Mouse (Mus musculus): ENCODE measurements at regions not wholly inside any gene's neighbourhood (a gene's known extent, or its start where the extent isn't known, plus 50 kb on each side); places are given as distances from the start of the nearest gene placed in this dataset.

DNA sequence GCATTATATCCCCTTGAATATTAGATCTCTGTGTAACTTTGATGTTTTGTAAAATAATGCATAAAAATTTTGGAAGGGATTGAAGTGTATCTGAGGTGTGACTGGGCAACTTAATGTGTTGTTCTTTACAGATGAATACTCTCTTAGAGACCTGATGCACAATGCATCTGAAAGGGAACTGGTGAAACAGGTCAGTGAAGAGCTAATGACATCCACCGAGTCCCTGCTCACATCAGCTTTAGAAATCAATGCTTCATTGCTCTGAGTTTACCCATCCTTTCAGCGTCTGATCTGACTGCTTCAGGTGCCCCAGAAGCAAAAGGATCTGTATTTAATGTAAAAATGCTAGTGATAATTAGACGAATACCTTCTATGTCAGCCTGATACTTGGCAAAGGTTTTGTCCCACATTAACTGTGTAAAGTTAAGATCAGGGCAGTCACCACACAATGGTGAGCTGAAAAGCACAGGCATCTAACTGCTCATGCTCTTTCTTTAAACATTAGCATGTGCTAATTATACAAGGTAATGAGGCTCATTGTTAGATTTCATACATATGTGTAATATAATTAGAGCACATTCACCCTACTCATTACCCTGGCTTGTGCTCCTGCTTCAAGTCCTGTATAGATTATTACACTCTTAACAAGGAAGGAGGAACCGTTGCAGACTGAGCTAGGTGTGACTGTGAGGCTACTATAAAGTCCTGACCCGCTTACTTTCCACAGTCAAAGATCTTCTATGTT, 204.6 kb upstream of the Tlr4 start:
- DNase-seq (ENCODE audit: low spot score): no peak

DNA sequence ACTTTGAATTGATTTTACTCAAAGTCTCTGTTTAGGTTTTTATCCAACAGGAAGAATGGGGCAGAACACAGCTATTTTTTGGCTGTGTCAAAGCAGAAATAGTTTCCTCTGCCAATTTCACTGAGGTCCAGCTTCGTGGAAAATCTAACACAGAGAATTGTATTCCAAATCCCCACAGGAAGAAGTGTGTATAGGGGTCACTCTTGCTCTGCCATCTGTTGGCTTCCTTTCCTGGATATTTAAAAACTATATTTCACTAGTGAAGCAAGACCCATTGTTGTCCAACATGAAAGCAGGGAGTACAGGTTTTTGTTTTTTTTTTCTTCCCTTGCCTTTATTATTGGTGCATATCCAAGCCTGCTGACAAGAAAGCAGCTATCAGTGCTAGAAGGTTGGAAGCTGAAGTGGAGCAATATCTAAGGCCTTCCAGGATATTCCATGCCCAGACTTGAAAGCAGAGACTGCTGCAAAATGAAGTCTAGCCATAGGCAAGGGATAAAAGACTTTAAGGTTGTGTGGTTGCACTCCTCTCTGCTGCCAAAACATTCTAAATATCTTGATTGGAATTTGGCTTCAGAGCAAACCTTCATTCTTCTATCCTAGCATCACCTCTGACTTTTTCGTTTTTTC, 208.5 kb upstream of the Tlr4 start:
- DNase-seq (ENCODE audit: low spot score): no peak

DNA sequence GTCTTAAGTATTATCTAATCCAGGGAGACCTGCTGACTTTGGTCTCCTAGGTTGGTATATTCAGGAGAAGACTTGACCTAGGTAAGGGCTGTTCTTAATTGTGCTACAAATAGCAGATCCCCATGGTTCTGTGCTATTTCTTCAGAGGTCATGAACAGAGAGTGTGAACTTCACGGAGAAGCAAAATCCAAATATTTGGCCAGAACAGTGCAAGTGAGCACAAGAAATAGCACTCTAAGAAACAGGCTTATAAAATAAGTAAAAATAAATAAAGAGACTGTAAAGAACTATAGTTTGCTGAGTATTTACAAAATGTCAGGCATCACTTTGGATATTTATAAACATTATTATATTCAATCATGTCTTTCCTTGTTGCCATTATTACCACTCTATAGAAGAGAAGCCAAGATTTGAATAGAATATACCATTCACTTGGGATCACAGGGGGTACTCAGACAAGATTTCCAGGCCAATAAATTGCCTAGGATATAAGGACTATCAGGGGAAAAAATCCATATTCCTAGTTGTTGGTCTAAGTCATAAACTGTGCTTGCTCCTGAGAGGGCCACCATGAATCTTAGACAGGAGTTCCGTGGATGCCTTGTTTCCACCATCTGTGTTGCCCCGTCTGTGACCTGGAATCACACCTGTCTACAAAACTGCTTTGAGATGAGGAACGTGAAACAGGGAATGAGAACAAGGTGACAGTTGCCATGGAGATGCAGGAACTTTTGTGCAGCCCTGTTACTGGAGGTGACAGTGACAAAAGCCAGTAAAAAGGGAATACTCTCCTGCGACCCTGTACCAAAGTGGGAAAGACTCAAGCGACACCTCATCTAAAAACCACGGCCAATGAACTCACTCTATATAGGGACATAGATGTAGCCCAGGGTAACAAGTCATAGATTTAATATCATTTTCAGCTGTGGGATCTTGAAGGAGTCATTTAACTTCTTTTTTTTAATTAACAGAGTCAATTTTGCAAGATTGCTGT, 209.3 kb upstream of the Tlr4 start:
- no peak for DNase-seq (ENCODE audit: low spot score)

DNA sequence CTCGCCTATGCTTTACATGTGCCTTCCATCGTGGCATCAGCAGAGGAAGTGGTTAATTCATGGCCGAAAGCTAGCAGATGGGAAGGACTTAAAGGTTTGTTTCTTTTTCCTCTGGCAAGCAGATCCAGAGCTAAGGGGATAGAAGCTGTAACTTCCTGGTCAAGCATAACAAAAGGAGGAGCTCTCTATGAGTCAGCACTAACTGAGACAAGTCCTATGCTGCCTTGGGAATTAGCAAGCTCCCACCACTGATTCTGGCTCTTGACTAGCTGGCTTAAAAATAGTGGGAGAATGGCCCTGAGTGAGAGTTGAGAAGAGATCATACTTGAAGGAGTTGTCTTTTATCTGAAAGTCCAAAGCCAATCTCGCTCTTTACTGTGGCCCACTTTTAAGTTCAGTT, 210.3 kb upstream of the Tlr4 start:
- DNase-seq (ENCODE audit: low spot score): no peak

DNA sequence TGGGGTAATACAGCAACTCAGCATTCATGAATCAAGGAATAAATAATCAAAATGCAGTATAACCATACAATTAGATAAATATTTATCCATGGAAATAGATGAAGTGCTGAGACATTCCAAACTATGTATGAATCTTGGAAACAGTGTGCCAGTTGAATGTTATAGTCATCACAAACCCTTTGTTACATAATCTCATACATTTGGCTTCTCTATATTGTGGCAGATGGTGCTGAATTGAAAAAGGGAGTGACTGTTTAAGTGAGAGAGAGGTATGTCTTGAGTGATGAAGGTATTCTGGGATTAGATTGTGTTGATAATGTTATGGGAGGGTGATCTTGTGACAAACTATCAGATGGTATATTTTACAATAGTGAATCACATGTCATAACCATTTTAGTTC, 200.4 kb upstream of the Astn2 start:
- DNase-seq (ENCODE audit: low spot score): no peak

DNA sequence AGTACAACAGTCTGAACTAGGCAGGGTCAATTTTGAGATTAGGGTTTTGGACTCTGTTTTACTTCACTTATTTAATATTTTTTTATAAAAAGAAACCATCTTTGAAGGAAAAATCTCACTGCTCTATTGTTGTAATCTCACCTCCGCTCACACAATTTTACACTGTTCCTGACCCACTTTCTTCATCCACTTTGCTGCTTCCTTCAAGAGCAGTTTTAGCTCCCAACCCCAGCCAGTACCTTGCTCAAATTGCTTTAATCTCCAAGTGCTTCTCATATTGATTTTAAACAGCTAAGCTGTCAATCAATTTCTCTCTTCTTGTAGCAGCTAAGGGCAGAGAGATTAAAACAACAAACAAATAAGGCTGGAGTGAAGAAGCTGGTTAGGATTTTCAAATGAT, 194.3 kb upstream of the Astn2 start:
- no peak for DNase-seq (ENCODE audit: low spot score)

DNA sequence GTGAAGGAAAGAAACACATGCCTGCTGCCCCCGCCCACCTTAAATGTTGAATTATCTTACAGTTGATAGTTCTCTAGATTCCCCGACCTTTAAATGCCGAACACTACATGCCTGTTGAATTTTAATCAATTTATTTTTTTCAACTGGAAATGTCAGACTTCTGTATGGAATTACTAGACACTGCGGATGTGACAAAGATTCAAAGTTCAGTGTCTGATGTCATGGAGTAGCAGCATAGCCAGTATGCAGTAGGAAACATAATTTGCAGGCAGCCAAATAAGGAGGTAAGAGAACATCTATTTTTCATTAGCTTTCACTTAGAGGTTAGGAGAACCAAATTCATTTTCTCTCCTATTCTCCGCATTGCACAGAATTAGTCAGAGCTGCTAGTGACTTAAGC, 182.2 kb upstream of the Astn2 start:
- no peak for DNase-seq (ENCODE audit: low spot score)

DNA sequence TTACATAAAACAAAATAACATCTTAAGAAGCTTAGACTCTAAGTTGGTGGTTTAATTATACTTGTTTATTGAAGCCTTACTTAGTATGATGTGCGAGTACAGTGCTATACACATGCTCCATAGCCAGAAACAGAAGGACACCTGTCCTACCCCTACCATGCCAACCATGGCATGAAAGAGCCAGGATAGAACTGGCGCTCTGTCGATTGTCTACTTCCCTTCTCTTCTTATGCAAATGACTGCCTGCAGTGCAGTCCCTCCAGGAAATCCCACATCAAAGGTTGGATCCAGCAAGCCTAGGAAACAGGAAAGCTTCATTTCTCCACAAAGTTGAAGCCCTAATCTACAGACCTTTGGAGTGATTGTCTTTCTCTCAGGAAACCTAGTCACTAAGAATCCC, 181.8 kb upstream of the Astn2 start:
- no peak for DNase-seq (ENCODE audit: low spot score)

DNA sequence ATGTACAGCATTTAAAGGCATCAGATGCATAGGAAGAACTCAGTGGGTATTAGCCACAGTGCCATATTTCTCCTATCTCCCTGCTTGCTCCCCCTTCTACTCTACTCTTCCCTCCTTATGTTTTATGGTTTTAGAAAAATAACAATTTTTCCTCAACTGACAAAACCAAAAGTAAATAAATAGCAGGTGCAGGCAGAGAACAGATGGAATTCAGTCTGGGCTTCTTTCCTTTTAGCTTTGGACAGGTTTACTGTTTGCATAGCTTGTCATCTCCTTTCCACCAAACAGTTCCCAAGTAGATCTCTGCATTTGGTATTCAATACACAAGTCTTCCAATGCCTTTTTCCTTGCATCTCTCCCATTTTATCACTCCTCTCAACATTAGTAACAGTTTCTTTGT, 152.5 kb upstream of the Astn2 start:
- no peak for DNase-seq (ENCODE audit: low spot score)

DNA sequence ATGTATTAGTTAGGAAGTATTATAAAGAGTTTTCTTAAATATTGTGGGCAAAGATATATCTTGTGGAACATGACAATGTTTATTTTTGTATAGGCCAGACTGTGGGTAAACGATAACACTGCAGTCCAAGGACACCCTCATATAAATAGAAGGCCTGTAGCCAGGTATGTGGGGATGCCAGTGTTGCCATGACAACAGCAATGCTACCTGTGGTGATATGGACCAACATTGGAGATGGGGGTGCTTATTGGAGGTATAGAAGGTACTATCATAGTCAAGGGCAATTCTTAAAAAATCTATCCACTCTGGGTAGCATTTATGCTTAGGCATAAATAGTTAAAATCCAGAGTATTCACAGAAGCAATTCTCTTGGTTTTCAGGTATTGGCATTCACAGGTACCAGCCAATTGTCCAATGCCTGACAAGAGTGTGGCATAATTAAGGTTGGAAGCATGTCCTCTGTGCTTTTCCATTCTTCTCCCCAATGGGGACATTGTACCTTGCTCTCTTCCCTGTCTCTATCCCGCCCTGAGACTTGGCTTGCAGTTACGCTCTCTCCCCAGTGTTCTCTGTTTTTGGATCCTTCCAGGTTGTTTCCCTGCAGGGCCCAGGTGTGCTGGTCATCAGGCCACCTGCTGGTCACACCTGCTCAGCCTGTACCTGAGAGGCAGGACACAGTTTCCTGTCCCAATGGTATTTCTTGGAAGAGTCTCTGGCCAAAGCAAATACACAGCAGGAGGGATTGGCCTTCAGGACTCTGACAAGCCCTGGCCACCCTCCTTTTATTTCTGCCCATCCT, 146.1 kb upstream of the Astn2 start:
- DNase-seq (ENCODE audit: low spot score): no peak

DNA sequence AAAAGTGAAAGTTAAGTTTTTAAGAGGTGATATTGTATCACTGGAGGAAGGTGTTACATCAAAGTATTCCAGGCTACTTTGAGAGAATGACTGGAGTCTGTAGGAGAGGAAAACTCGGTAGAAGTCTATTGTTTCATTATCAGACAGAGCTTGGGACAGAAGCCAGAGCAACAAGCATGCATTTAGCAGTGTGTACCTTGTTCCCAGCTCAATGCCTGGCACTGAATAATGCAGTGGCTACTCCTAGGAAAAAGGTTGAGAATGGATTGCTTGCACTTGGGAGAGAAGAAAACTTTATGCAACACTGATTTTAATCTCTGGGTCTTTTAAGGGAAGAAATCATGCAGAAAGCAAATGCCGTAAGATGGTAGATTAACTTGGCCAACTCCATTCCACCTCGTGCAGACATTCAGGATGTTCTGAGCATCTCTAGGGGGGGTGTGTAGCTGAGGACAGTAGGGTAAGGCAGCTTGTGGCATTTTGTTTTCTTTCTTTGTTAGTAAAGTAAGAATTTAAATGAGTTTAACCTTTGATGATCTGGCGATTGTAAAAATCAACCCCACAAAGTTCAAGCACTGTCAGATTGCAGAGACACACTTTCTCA, 138.5 kb upstream of the Astn2 start:
- DNase-seq (ENCODE audit: low spot score): no peak

DNA sequence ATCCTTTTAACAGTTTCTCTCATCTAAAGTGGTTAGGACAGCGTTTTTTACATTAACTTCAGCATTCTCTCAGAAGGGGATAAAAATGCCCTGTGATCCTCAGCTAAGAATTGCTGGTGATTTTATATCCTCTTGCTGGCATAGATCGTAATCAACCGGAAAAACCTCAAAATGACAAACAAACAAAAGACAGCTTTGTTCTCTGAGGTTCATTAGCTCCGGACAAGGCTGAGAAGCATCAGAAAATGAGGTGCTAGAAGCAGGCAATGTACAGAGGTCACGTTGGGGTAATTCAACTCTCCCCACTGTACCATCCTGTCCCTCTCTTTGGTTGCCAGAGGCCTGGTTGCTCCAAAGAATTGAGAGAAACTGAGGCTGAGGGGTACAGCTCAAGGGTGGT, 120.0 kb upstream of the Astn2 start:
- peak; percentile 69 for DNase-seq (ENCODE audit: low spot score)

DNA sequence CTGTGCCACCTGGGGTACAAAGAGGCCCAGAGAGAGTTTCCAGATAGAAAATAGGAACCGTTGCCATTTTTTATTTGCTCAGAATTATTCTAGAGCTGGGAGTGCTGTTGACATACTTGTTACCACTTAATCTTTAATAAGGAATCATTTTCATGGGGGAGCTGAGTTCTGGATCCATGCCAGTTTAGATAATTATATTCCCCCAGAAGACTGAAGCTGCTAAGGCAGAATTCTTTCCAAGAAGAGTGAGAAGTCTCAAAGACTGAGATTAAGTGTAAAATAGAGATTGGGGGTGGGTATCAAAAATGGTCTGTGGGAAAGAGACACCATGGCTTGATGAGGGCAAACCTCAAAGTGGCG, 119.5 kb upstream of the Astn2 start:
- DNase-seq (ENCODE audit: low spot score): no peak

DNA sequence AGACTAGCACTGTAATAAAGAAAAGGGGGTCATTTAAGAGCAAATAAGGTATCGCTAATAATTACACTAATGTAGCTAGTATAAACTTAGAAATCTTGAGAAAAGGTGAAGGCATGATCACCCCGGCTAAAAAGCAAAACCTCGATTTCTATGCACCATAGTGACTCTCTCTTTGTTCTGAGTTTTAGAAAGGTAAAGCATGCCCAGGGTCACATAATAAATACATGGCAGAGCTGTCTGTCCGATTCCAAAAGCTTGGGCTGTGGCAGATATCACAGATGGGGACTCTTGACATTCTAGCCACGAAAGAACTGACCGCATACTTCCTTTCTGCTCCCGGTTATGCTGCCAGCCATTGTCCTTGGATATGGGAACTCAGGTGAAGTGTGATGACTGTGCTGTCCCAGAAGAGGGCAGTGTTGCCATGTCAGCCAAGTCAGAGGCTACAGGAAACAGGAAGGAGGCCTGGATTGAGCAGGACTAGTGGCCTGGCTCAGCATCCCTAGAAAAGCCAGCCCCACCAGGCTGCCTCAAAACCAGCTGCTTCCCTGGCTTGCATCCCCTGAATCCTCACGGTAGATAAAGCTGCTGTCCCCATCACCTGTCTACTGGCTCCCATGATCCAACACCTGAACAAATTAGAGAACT, 119.0 kb upstream of the Astn2 start:
- peak; percentile 79 for DNase-seq (ENCODE audit: low spot score)

DNA sequence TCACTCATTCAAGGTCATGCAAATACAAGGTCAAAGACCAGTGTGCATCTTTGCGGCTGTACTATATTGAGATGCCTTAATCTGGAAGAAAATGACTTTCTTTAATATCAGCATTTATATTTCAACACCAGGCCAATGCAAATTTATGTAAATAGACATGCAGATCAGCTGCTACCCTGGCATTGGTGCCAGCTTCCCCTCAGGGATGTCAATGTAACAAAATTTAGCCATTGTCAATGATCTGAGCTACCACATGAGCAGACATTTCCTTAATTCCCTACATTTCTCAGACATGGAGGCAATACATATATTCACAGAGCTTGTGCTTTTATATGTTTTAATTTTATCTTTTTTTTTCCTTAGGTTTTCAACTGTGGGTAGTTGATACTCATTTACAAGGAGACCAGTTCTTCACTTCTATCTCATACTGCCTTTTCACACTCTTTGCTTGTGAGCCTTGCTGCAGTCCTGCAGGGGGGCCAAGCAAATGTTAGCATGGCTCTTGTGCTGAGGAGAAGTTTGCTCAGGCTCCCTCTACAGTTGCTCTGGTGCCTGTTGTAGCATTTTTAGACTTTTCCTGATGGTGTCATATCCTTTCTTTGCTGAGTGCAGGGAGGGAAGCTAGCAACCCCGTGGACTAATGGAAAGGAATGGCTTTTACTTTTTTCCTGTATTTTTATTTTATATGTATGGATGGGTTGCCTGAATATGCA, 117.8 kb upstream of the Astn2 start:
- DNase-seq (ENCODE audit: low spot score): no peak

DNA sequence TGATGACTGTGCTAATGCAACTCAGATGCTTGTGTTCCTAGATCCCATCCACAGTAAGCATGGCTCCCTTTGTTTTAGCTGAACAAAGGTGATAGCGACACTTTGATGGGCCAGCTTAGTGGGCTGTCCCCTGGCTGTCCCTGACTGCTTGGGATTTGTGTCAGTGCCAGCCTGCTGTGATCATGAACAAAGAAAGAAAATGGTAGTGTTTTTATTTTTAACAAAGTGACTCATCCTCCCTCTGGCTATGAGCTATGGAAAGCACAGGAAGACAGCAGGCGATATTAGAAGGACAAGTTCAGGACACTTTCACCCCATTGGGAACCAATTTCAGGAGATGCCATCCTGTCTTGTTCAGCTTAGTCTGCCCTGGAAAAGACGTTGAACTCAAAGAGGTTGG, 116.4 kb upstream of the Astn2 start:
- no peak for DNase-seq (ENCODE audit: low spot score)

DNA sequence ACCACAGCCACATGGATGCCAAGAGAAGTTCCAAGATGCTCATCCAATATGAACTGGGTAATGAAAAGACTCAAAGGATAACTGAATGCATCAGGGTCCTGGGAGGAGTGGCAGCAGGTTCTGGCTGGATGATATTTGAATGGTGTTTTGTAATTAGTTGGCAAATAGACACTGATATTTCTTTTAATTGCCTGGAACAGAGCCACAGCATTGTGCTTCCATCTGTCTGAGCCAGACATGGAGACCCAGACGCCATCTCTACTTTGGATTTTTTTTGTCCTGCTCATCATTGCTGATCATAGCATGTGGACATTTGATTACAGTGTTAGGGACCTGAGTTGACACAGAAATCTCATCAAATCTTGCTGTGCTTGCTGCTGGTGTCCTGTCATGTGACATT, 111.4 kb upstream of the Astn2 start:
- DNase-seq (ENCODE audit: low spot score): no peak

DNA sequence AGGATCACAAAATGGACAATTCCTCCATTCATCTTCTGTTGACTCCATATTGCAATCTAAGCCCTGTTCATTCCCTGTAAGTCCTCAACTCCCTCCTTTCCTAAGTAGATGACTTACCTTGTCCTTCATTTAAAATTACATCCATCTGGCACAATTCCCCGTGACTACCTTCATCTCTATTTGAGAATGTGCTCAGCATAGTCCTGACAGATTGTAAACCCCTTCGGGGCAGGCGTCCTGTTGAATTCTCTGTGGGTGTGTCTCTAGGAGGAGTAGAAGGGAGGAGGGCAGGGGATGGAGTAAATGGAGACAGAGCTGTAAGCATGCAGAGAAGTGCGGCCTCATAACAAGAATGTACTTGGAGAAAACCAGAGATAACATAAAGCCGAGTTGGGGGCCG, 79.1 kb upstream of the Astn2 start:
- no peak for DNase-seq (ENCODE audit: low spot score)

DNA sequence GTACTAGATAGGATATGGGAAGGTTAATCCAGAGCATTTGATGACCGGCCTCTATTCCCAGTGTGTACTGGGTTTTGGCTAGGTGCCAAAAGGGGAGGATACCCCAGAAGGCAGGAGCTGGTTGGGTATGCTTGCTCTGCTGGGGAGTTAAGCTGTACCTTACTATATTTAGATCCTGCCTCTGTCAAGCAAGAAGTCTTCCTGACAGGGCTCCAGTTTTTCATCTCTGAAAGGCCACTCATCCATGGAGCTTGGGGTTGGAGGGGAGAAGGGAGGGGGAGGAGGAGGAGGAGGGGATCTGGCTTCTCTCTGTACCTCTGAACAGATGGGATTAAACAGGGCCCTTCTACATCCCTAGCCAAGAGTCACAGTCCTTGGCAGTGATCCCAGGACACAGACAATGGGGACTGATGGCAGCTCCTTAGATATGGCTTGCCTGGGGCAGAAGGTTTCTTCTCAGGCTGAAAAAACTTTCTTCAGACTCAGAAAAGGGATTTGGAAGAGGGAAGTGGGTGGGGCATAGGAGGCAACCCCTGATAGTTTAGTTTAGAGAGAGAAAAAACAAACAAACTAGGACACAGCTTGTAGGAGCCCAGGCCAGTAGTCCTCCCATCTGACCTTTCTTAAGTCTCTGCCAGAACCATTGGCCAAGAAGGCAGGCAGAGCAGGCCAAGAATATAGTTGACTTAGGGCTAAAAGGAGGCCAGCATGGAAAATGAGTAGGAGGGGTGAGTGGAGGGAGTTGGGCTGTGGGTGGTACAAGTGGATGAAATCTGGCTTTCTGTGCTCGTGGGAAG, 78.3 kb upstream of the Astn2 start:
- no peak for DNase-seq (ENCODE audit: low spot score)
